In genomic region chr7:99360803-99361414, GRCm38 (mm10) we compare ENCODE assay signal across 9 mouse cellular contexts. TPM values are rescaled to one million over a fixed set of nuclear protein-coding genes. Genes with fewer than 3 reads are reported as not detected.
A peak's percentile ranks its signal among the peaks of the same experiment; 100 is the strongest.
DNase-seq lines count a peak whose midpoint lies in the region; ATAC-seq and TF ChIP-seq lines count a peak whose summit lies in the region.
"Had no signal": no experiment of that assay in that cellular context is flagged by ENCODE, and none has a peak within 500 bp of the region (broad histone marks: within the 10 kb centered on the region; RNA-seq: fewer than 3 reads in every experiment).

No protein-coding gene starts in this region.

- TF ChIP-seq CTCF in lung, adult 2 months (IDR thresholded peaks at IDR 0.05; ENCODE audit: insufficient read depth, low read length) = no peak

- no peaks in the 10 kb centered on the region for H3K27me3 ChIP-seq in lung, embryonic 15.5 days
- H3K27me3 ChIP-seq in embryonic facial prominence, embryonic 14.5 days (replicated peaks; ENCODE audit: control insufficient read depth, insufficient read depth, low read length) = no peaks in the 10 kb centered on the region
- H3K27me3 ChIP-seq in intestine, embryonic 15.5 days (replicated peaks) = no peaks in the 10 kb centered on the region
- H3K27me3 ChIP-seq in stomach, embryonic 14.5 days (ENCODE audit: control insufficient read depth, insufficient read depth, low read length) = no peaks in the 10 kb centered on the region
- H3K27me3 ChIP-seq: liver, embryonic 15.5 days had no signal

- no peak for DNase-seq in lung, adult 2 months
- no peak for DNase-seq in embryonic facial prominence, embryonic 14.5 days (ENCODE audit: low spot score)
- DNase-seq in left cerebral cortex, adult 9 months (ENCODE audit: low spot score in 2 of 2) = no peak
- no peak for DNase-seq in gastrocnemius, postnatal 4 days (ENCODE audit: low spot score in 2 of 2)
- no peak for DNase-seq in kidney, adult 9 months

- no peak for ATAC-seq in lung, embryonic 15.5 days (ENCODE audit: borderline replicate concordance, extremely low read depth, low FRiP score, low TSS enrichment)
- ATAC-seq in embryonic facial prominence, embryonic 14.5 days (ENCODE audit: low read depth) = no peak
- ATAC-seq in intestine, embryonic 15.5 days = no peak
- ATAC-seq in stomach, embryonic 14.5 days (ENCODE audit: insufficient number of reproducible peaks, insufficient read depth, low FRiP score, low read depth) = no peak

- no peak overlapping the region for H3K4me3 ChIP-seq in lung, embryonic 15.5 days
- no peak overlapping the region for H3K4me3 ChIP-seq in lung, adult 2 months (replicated peaks; ENCODE audit: extremely low read depth, low read depth, low read length)
- H3K4me3 ChIP-seq in embryonic facial prominence, embryonic 14.5 days (ENCODE audit: low read depth, low read length) = peak overlapping the region; percentile 14; the same call in 1 of the 2 replicates
- H3K4me3 ChIP-seq in intestine, embryonic 15.5 days (replicated peaks) = no peak overlapping the region
- H3K4me3 ChIP-seq in stomach, embryonic 14.5 days (ENCODE audit: low read depth, low read length) = no peak overlapping the region
- H3K4me3 ChIP-seq: liver, embryonic 15.5 days had no signal

- H3K9me3 ChIP-seq in lung, embryonic 15.5 days = no peaks in the 10 kb centered on the region
- H3K9me3 ChIP-seq in embryonic facial prominence, embryonic 14.5 days (ENCODE audit: control insufficient read depth, low read length) = no peaks in the 10 kb centered on the region
- H3K9me3 ChIP-seq in intestine, embryonic 15.5 days = no peaks in the 10 kb centered on the region
- H3K9me3 ChIP-seq in stomach, embryonic 14.5 days (ENCODE audit: control insufficient read depth, low read depth, low read length) = no peaks in the 10 kb centered on the region; the same call in 1 of the 2 replicates
- H3K9me3 ChIP-seq: liver, embryonic 15.5 days had no signal

- 16% methylated on average over 8 of the region's 8 CpGs for WGBS in lung, embryonic 15.5 days
- 49% methylated on average over 8 of the region's 8 CpGs for WGBS in lung, adult 2 months
- 11% methylated on average over 8 of the region's 8 CpGs for WGBS in embryonic facial prominence, embryonic 14.5 days
- WGBS in intestine, embryonic 15.5 days = 22% methylated on average over 8 of the region's 8 CpGs
- WGBS in stomach, embryonic 14.5 days = 26% methylated on average over 8 of the region's 8 CpGs

- H3K27ac ChIP-seq in lung, embryonic 15.5 days = peak overlapping the region; percentile 97
- peak overlapping the region; percentile 97 for H3K27ac ChIP-seq in embryonic facial prominence, embryonic 14.5 days (replicated peaks; ENCODE audit: low read depth, low read length)
- H3K27ac ChIP-seq in intestine, embryonic 15.5 days = peak overlapping the region; percentile 94
- peak overlapping the region; percentile 97 for H3K27ac ChIP-seq in stomach, embryonic 14.5 days (ENCODE audit: low read length)
- H3K27ac ChIP-seq: liver, embryonic 15.5 days had no signal

- H3K36me3 ChIP-seq in lung, embryonic 15.5 days = no peaks in the 10 kb centered on the region
- H3K36me3 ChIP-seq in embryonic facial prominence, embryonic 14.5 days (ENCODE audit: control insufficient read depth, insufficient read depth, low read length) = no peaks in the 10 kb centered on the region
- no peaks in the 10 kb centered on the region for H3K36me3 ChIP-seq in intestine, embryonic 15.5 days
- H3K36me3 ChIP-seq in stomach, embryonic 14.5 days (ENCODE audit: control insufficient read depth, insufficient read depth, low read length) = no peaks in the 10 kb centered on the region
- H3K36me3 ChIP-seq: liver, embryonic 15.5 days had no signal

- no peak for TF ChIP-seq POLR2A in lung, adult 2 months (IDR thresholded peaks at IDR 0.05; ENCODE audit: borderline replicate concordance, extremely low read depth, low read depth, low read length)

- peak overlapping the region; percentile 17; the same call in 1 of the 2 replicates for H3K9ac ChIP-seq in lung, embryonic 15.5 days
- H3K9ac ChIP-seq in embryonic facial prominence, embryonic 14.5 days (ENCODE audit: low read depth, low read length) = peak overlapping the region; percentile 56
- 0 out of 2 replicates have a peak overlapping the region, but pooled peaks have one; percentile 6 for H3K9ac ChIP-seq in intestine, embryonic 15.5 days
- no peak overlapping the region for H3K9ac ChIP-seq in stomach, embryonic 14.5 days (replicated peaks; ENCODE audit: low read depth, low read length)
- H3K9ac ChIP-seq: liver, embryonic 15.5 days had no signal

- peak overlapping the region; percentile 2; the same call in 1 of the 2 replicates for H3K4me2 ChIP-seq in lung, embryonic 15.5 days
- peak overlapping the region; percentile 47 for H3K4me2 ChIP-seq in embryonic facial prominence, embryonic 14.5 days (ENCODE audit: low read depth, low read length)
- peak overlapping the region; percentile 15 for H3K4me2 ChIP-seq in intestine, embryonic 15.5 days (replicated peaks)
- peak overlapping the region; percentile 21; the same call in 1 of the 2 replicates for H3K4me2 ChIP-seq in stomach, embryonic 14.5 days (replicated peaks; ENCODE audit: low read depth, low read length)
- H3K4me2 ChIP-seq: liver, embryonic 15.5 days had no signal

- peaks cover 43% of the 10 kb centered on the region for H3K4me1 ChIP-seq in lung, embryonic 15.5 days
- peaks cover 18% of the 10 kb centered on the region for H3K4me1 ChIP-seq in lung, adult 2 months (ENCODE audit: control insufficient read depth, insufficient read depth, low read length)
- H3K4me1 ChIP-seq in embryonic facial prominence, embryonic 14.5 days (ENCODE audit: control insufficient read depth, insufficient read depth, low read length) = peaks cover 33% of the 10 kb centered on the region
- peaks cover 30% of the 10 kb centered on the region for H3K4me1 ChIP-seq in intestine, embryonic 15.5 days (replicated peaks)
- peaks cover 31% of the 10 kb centered on the region for H3K4me1 ChIP-seq in stomach, embryonic 14.5 days (ENCODE audit: control insufficient read depth, insufficient read depth, low read length)

RNA-seq across cellular contexts. Expression of gene Serpinh1, which starts 7.9 kb away (rescaled TPM):
- 1,817 and 1,834 TPM in 2 replicates for polyA plus RNA-seq in lung, embryonic 15.5 days (2015; fragmentation: Nextera tagmentation; extraction: Ambion mirVana)
- 364 and 388 TPM in 2 replicates for polyA plus RNA-seq in lung, adult 2 months (2012; rRNA removed)
- polyA plus RNA-seq in embryonic facial prominence, embryonic 14.5 days (2014; fragmentation: Nextera tagmentation; extraction: Ambion mirVana) = 918 and 945 TPM in 2 replicates
- 1,021 and 1,056 TPM in 2 replicates for polyA plus RNA-seq in intestine, embryonic 15.5 days (2015; fragmentation: Nextera tagmentation; extraction: Ambion mirVana)
- 474 and 475 TPM in 2 replicates for polyA plus RNA-seq in stomach, embryonic 14.5 days (2014; fragmentation: Nextera tagmentation; extraction: Ambion mirVana)
- total RNA-seq in gastrocnemius, postnatal 4 days (2021) = 100 to 1,000 TPM; 409 to 535 TPM

RNA-seq across cellular contexts. Expression of gene Gdpd5, which starts 20.3 kb away (rescaled TPM):
- 20.7 and 22.0 TPM in 2 replicates for polyA plus RNA-seq in lung, embryonic 15.5 days (2015; fragmentation: Nextera tagmentation; extraction: Ambion mirVana)
- polyA plus RNA-seq in lung, adult 2 months (2012; rRNA removed) = 26.5 and 27.2 TPM in 2 replicates
- 15.0 and 17.5 TPM in 2 replicates for polyA plus RNA-seq in embryonic facial prominence, embryonic 14.5 days (2014; fragmentation: Nextera tagmentation; extraction: Ambion mirVana)
- 15.4 and 15.9 TPM in 2 replicates for polyA plus RNA-seq in intestine, embryonic 15.5 days (2015; fragmentation: Nextera tagmentation; extraction: Ambion mirVana)
- 15.9 and 22.7 TPM in 2 replicates for polyA plus RNA-seq in stomach, embryonic 14.5 days (2014; fragmentation: Nextera tagmentation; extraction: Ambion mirVana)
- total RNA-seq in gastrocnemius, postnatal 4 days (2021) = 10 to 100 TPM; 17.1 to 19.2 TPM
